Mouse (Mus musculus) c-Kit-positive CD71-positive TER-119-positive erythroid progenitor cells, embryonic 14.5 days (primary cell): ENCODE data around the gene Cylc2.

Experiments used
- DNase-seq: peaks from one replicate; pipeline ENCODE4 v3.0.0-alpha.2; 2013; ENCODE audit warnings: low spot score

Gene Cylc2

DNA sequence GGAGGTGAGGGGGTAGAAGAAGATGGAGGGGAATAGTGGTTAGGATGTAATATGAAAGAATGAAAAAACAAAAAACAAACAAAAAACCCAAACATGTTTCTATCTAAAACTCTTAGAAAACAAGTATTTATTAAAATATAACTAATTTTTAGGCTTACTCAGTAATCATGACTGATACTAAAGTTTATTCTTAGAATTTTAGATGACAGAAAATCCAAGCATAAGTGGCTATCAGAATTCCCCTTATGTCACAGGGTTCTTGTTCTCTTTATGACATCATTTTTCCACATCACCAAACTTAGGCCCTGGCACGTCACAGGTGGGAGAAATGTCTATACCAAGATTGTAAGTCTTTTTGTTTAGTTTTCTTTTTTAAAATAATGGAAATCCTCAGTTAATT lies at the start of gene Cylc2:
Gene Cylc2, plus strand, starts transcription at position 301 of the 400 bp plus-strand sequence.
- no peak for DNase-seq
